Mouse (Mus musculus) testis, adult 2 months (tissue): ENCODE results near the gene Nxpe4.

Experiments
- CTCF ChIP-seq: fragments of 200-500 bp; IDR thresholded peaks from 2 replicates; pipeline ENCODE4 v1.5.1; 2012; ENCODE audit warnings: low read depth, mild to moderate bottlenecking, inconsistent platforms, low read length, moderate library complexity; ENCODE audit not compliant: control insufficient read depth, insufficient read depth, insufficient replicate concordance
- POLR2A ChIP-seq: fragments of 200-500 bp; IDR thresholded peaks from 2 replicates; pipeline ENCODE4 v1.6.1; 2012; ENCODE audit warnings: low read depth, mild to moderate bottlenecking, inconsistent platforms, low read length, moderate library complexity; ENCODE audit not compliant: control insufficient read depth

- no peak for TF ChIP-seq POLR2A
- TF ChIP-seq CTCF = no peak
Observed at GRCm38 (mm10) chr9:48142646-48143045, 19.2 kb upstream of the Nxpe4 start.
